Mouse (Mus musculus) common myeloid progenitor, adult 5-6 weeks (primary cell): ENCODE data around the gene Akap5. TPM values are rescaled to one million over a fixed set of nuclear protein-coding genes. Genes with fewer than 3 reads are reported as not detected.

ENCODE experiments used
- total RNA-seq: library from RNA; stranded (forward); fragments of 200-1000, 187-1606 nt; gene quantifications from 2 replicates; pipeline ENCODE4 v1.2.3, GENCODE M21; 2017

Akap5 gene
- total RNA-seq, 1 experiment from 2014 or later, result 0.87 TPM

Other genes with a start within 250 kb of the Akap5 start
- gene Esr2, start 147.6 kb upstream of the Akap5 start, total RNA-seq, result not detected in 2 replicates
- gene Tex21, start 78.1 kb upstream of the Akap5 start, total RNA-seq, result 1.2 TPM in 1 of 2 replicates, not detected in the other
- gene Mthfd1, start 69.6 kb upstream of the Akap5 start, total RNA-seq, result 213 and 248 TPM in 2 replicates
- 18.7 and 33.0 TPM in 2 replicates for gene Zbtb25, start 44.7 kb downstream of the Akap5 start, total RNA-seq
- gene Zbtb1, start 45.4 kb downstream of the Akap5 start, total RNA-seq, result 21.1 and 27.2 TPM in 2 replicates
- 12.2 and 13.5 TPM in 2 replicates for gene Hspa2, start 79.3 kb downstream of the Akap5 start, total RNA-seq
- gene Ppp1r36, start 92.6 kb downstream of the Akap5 start, total RNA-seq, result 0.64 and 2.2 TPM in 2 replicates
- gene Plekhg3, start 206.0 kb downstream of the Akap5 start, total RNA-seq, result 5.2 and 7.4 TPM in 2 replicates